Mouse (Mus musculus) lung, embryonic 15.5 days (tissue): ENCODE measurements around the gene Dcx. TPM values are rescaled to one million over a fixed set of nuclear protein-coding genes. Genes with fewer than 3 reads are reported as not detected.

Source experiments
- ATAC-seq: fragments of 200-750 bp; cut with Nextera tagmentation; 2 replicates; pipeline ENCODE4 v1.8.0; 2017; ENCODE audit warnings: moderate number of reproducible peaks, borderline replicate concordance; ENCODE audit not compliant: low FRiP score, low TSS enrichment; ENCODE audit errors: extremely low read depth
- H3K27ac ChIP-seq: fragments of 300-500 bp; sonication (generic); 2 replicates; pipeline ENCODE4 v1.5.1; 2015; ENCODE audit warnings: moderate library complexity, mild to moderate bottlenecking, inconsistent platforms
- H3K27me3 ChIP-seq: fragments of 300-500 bp; sonication (generic); 2 replicates; pipeline ENCODE4 v1.6.1; 2015; ENCODE audit warnings: inconsistent platforms
- H3K36me3 ChIP-seq: fragments of 300-500 bp; sonication (generic); 2 replicates; pipeline ENCODE4 v1.6.1; 2015; ENCODE audit warnings: inconsistent platforms
- H3K4me1 ChIP-seq: fragments of 300-500 bp; sonication (generic); 2 replicates; pipeline ENCODE4 v1.6.1; 2015; ENCODE audit warnings: inconsistent platforms
- H3K4me2 ChIP-seq: fragments of 300-500 bp; sonication (generic); 2 replicates; pipeline ENCODE4 v1.6.1; 2015; ENCODE audit warnings: inconsistent platforms, mild to moderate bottlenecking, moderate library complexity
- H3K4me3 ChIP-seq: fragments of 300-500 bp; sonication (generic); 2 replicates; pipeline ENCODE4 v1.5.1; 2015; ENCODE audit warnings: mild to moderate bottlenecking, inconsistent platforms
- H3K9ac ChIP-seq: fragments of 300-500 bp; sonication (generic); 2 replicates; pipeline ENCODE4 v1.6.1; 2015; ENCODE audit warnings: inconsistent platforms
- H3K9me3 ChIP-seq: fragments of 300-500 bp; sonication (generic); 2 replicates; pipeline ENCODE4 v1.6.1; 2016; ENCODE audit warnings: inconsistent platforms
- WGBS: fragments of 180-500 bp; shearing (Covaris S2); methylation state at CpG from one replicate; pipeline ENCODE4 v1.1.7; 2015; 5-methylcytosine and 5-hydroxymethylcytosine counted together
- polyA plus RNA-seq: library from polyadenylated mRNA; unstranded; fragments of >200 nt; fragmentation: Nextera tagmentation; extraction: Ambion mirVana; gene quantifications from 2 replicates; pipeline ENCODE4 v1.2.1, GENCODE M21; 2015

Dcx gene
- polyA plus RNA-seq: 2.5 TPM in 2 replicates

DNA sequence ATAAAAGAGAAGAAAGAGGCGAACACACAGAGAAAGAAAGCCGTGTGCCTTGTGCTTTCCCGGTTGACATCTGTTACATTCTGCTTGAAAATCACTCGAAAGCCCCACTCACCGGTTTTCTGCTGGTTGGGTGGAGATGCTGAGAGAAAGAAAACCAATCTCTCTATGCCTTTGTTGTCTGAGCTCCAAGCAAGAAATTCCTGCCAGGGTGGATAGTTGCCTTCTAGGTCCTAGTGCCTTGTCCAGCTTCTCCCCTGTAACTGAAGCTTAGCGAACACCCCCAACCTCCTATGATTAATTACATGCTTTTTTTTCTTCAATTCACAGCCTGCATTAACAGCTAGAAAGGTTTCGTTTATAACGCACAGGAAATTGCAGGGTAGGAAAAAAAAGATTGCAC lies at the start of gene Dcx:
Gene Dcx (minus strand): TSS at position 354 of the 400 bp plus-strand sequence.
- ATAC-seq: no peak
- H3K4me1 ChIP-seq: no peaks in the 10 kb centered on the region
- H3K36me3 ChIP-seq: no peaks in the 10 kb centered on the region
- no peaks in the 10 kb centered on the region for H3K9me3 ChIP-seq
- H3K9ac ChIP-seq: no peak within 1 kb of the TSS
- H3K27ac ChIP-seq: no peak within 1 kb of the TSS
- no peak within 1 kb of the TSS for H3K4me2 ChIP-seq
- 32% methylated on average over 8 of the region's 8 CpGs for WGBS
- H3K4me3 ChIP-seq: no peak within 1 kb of the TSS
- no peaks in the 10 kb centered on the region for H3K27me3 ChIP-seq

DNA sequence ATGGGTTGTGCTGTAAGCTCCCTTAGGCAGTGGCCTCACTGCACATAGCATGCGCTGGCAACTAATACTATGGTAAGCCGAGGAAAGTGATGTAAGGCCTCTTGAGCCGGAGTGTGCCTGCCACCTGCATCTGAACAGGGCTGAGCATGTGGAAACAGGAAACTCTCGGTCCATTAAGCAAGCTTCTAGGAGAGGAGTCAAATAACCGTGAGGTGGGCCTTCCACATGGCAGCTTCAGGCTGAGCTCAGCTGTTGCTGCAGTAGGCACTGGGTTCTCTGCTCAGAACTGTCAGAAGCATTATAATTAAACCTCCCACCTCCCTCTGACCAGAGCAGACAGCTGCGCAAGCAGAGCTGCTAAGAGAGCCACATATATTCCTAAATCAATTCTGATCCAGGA lies 33.1 kb upstream of the Dcx start:
- Histone ChIP-seq H3K4me1 (no peaks in the 10 kb centered on the region), H3K4me3 (no peak overlapping the region), H3K9me3 (no peaks in the 10 kb centered on the region), H3K4me2 (no peak overlapping the region), H3K27ac (no peak overlapping the region), H3K36me3 (no peaks in the 10 kb centered on the region), H3K9ac (no peak overlapping the region), H3K27me3 (no peaks in the 10 kb centered on the region)
- no peak for ATAC-seq
- WGBS: 50% methylated on average over 6 of the region's 6 CpGs

DNA sequence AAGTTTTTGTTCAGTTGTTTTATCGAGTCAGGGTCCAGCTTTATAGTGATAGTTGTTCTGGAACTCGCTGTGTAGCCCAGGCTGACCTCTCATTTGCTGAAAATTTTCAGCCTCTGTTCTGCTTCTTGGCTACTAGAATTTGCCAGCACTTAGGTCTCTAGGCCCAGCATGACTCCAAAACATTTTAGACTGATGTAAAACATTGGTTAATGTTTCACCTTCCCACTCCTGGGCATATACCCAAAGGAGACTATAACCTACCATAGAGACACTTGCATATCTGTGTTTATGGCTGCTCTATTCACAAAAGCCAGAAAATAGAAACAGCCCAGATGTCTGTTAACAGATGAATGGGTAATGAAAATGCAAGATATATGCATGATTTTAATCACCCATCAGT lies 560 bp upstream of the Dcx start:
- H3K9me3 ChIP-seq: no peaks in the 10 kb centered on the region
- no peaks in the 10 kb centered on the region for H3K27me3 ChIP-seq
- H3K9ac ChIP-seq: no peak overlapping the region
- ATAC-seq: no peak
- H3K4me2 ChIP-seq: no peak overlapping the region
- no peak overlapping the region for H3K27ac ChIP-seq
- no peaks in the 10 kb centered on the region for H3K4me1 ChIP-seq
- H3K4me3 ChIP-seq: no peak overlapping the region
- no peaks in the 10 kb centered on the region for H3K36me3 ChIP-seq
- WGBS: 61% methylated on average over 2 of the region's 2 CpGs

DNA sequence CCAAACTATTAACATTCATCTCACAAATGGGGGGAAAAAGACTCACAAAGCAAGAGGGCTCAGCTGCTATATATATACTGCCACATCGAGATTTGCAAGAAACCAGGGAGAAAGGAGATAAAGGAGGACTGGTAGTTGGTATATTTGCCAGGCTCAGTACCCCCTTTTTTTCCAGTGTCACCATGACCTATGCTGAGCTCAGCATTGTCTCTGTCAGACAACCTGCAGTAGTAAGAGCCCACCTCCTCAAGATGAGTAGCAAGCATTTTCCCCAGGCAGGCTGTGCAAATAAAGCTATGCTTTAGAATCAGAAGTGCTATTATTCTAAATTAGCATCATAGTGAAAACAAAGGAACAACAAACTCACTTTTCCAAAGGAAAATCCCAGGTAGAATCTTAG lies 581 bp downstream of the Dcx start:
- WGBS: 36% methylated on average over 1 of the region's 1 CpGs
- Histone ChIP-seq H3K4me3 (no peak overlapping the region), H3K36me3 (no peaks in the 10 kb centered on the region), H3K27ac (no peak overlapping the region), H3K27me3 (no peaks in the 10 kb centered on the region), H3K9ac (no peak overlapping the region), H3K9me3 (no peaks in the 10 kb centered on the region), H3K4me1 (no peaks in the 10 kb centered on the region), H3K4me2 (no peak overlapping the region)
- ATAC-seq: no peak

DNA sequence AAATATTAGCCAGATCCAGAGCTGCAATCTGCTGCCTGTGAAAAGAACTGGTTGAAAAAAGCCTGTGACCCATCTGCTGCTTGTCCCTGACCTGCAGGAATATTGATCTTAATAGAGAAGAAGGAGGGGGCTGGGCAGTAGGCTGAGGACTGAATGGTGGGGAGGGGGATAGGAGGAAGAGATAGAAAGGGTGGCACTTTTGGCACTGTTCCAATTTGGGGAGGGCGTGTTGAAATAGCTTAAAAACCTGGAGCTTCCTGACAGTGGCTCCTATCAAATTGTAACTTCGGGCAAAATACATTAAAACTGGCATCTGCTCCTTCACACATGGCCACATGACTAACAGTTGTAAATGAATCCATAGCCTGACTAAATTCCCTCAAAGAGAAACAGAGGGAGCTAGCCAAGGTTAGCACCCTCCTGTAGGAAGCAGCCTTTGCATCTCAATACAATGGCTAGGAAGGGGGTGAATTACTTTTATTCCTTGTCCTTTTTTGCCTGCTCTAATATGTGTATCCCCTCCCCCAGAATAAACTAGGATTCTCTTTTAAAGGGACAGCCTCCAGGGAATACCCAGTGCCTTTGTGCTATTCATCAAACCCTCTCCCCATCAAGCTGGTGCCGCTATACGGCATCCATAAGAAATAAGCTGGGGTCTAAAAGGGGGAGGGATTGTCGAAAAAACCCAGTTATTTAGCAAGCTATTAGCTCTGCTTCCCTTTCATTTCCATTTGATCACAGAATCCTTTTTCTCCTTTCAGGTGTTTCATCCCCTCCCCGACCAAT lies 1.5 kb downstream of the Dcx start:
- Histone ChIP-seq H3K9ac (no peak overlapping the region), H3K9me3 (no peaks in the 10 kb centered on the region), H3K27ac (no peak overlapping the region), H3K4me3 (no peak overlapping the region), H3K4me2 (no peak overlapping the region), H3K27me3 (no peaks in the 10 kb centered on the region), H3K4me1 (no peaks in the 10 kb centered on the region), H3K36me3 (no peaks in the 10 kb centered on the region)
- ATAC-seq: no peak
- 40% methylated on average over 6 of the region's 6 CpGs for WGBS

DNA sequence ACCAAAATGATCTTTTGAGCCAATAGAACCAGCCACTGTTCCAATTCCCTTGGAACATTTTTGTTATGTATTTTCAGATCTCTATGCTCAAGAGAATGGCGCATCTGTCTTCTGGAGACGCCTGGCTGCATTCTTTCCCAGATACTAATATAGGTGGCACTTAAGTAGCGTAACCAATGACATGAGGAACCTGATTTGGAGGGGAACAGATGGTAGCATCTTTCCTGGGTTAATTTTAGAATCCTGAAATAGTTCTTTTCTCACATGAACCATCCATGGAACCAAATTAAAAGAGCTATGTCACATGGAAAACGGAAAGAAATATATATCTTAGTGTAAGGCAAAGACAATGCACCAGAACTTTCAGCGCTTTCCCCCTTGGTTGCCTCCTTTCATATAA lies 11.0 kb downstream of the Dcx start:
- H3K9me3 ChIP-seq: no peaks in the 10 kb centered on the region
- H3K4me1 ChIP-seq: no peaks in the 10 kb centered on the region
- no peak overlapping the region for H3K4me3 ChIP-seq
- ATAC-seq: no peak
- WGBS: 89% methylated on average over 5 of the region's 5 CpGs
- H3K9ac ChIP-seq: no peak overlapping the region
- H3K4me2 ChIP-seq: no peak overlapping the region
- H3K36me3 ChIP-seq: no peaks in the 10 kb centered on the region
- no peak overlapping the region for H3K27ac ChIP-seq
- no peaks in the 10 kb centered on the region for H3K27me3 ChIP-seq

DNA sequence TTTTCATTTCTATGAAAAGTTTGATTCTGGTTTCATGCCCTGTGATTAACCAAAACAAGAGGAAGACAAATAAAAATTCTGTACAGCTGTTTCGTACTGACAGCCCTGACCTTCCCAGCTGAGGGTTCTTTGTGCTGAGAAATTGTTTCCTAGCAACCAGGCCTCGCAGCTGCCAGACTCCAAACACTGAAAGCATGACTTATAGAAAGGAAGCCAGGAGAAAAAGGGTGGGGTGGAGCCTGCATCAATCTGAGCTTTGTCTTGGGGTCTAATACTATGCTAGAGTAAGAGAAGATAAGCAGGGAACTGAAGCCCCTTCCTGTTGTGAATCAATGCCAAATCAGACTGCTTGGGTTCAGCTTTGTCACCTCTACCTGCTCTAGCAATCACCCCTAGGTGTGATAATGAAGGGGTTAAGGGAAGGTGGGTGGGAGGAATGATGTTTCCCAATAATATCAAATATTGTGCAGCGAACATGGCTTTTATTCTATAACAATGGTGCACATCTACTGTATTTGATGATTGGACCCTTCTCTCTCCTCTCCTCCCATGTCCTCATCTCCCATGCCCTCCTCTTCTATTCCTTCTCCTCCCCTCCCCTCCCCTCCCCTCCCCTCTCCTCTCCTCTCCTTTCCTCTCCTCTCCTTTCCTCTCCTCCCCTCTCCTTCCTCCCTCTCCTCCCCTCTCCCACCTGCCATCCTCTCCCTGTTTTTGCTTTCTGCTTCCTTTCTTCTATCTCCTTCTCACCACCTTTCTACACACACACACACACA lies 26.2 kb downstream of the Dcx start:
- WGBS: 35% methylated on average over 3 of the region's 3 CpGs
- ATAC-seq: peak; percentile 46; the same call in 1 of the 2 replicates
- Histone ChIP-seq H3K27ac (no peak overlapping the region), H3K4me3 (no peak overlapping the region), H3K27me3 (no peaks in the 10 kb centered on the region), H3K4me2 (no peak overlapping the region), H3K9ac (no peak overlapping the region), H3K4me1 (no peaks in the 10 kb centered on the region), H3K36me3 (no peaks in the 10 kb centered on the region), H3K9me3 (no peaks in the 10 kb centered on the region)

DNA sequence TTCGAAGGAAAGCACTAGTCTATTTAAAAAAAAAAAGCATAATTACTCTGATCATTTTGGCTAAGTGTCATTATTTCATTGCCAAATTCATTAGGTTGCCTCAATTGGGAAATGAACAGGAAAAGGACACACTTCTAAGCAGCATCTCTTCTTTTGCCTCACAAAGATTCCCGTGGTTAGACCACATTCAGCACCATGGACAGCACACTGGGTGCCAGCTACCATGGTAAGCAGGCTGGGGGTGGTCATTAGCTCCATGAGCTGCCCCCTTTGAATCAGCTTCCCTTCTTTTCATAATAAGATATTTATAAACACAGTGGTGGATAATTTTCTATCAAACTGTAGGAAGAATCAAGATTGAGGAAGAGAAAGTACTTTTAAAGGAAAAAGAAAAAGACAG lies 28.4 kb downstream of the Dcx start:
- WGBS: 16% methylated on average over 2 of the region's 2 CpGs
- Histone ChIP-seq H3K4me1 (no peaks in the 10 kb centered on the region), H3K4me2 (no peak overlapping the region), H3K27ac (no peak overlapping the region), H3K4me3 (no peak overlapping the region), H3K36me3 (no peaks in the 10 kb centered on the region), H3K9ac (no peak overlapping the region), H3K9me3 (no peaks in the 10 kb centered on the region), H3K27me3 (no peaks in the 10 kb centered on the region)
- no peak for ATAC-seq

DNA sequence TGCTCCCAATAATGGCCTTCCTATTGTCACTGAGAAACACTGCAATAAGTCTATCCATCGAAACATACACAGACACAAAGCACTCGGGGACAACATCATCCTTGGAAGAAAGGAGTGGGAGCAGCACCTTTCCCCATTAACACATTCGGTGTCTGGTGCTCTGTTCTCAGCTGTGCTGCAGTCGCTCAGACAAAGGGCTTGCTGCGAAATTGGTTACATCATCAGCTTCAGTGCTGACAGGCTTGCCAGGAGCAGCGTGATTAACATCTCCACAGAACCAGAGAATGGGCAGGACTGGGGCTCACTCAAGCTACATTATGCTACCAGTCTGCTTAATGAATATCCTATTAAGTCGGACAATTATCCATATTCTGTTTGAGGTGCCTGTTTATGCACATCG lies 30.8 kb downstream of the Dcx start:
- 51% methylated on average over 8 of the region's 8 CpGs for WGBS

DNA sequence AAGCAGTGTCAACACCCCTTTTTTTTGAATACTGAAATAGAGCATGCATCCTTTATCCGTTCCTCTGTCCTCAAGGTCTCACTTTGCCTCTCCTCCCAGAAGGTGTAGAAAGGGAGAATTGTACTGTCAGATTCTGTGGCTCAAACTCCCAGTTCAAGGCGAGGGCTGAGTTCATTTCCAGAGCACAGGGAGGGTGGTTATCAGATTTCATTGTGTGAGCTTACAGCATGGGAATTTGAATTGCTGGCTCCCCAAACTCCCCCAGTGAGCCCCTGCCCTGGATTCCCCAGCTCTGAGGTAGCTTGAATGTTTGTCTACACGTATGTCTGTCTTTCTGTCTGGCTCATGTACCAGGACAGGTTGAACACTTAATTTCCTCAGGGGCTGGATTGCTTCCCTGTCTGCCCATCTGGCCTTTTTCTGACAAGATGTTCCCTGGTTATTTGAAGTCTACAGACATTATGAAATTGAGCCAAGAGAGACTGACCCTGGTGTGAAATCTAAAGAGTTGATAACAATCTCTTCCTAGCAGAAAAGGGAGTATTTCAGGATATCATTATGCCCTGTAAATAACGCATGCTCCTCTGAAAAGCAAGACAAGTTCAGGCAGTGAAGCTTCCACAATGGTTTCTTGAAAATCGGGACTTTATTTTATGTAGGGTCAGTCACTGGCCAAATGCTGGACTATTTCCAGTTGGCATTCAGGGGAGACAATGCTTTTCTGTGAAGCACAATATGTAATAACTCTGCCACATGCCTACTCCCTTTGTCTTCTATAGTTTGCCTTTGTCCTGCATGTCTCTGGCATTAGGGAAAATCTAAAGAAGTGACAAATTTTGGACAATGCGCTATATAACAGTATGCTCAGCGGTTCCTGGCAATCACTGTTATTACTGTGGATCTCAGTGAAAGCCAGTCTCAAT lies 35.5 kb downstream of the Dcx start:
- no peaks in the 10 kb centered on the region for H3K36me3 ChIP-seq
- H3K4me3 ChIP-seq: no peak overlapping the region
- 59% methylated on average over 7 of the region's 7 CpGs for WGBS
- no peak overlapping the region for H3K27ac ChIP-seq
- H3K4me2 ChIP-seq: no peak overlapping the region
- no peak for ATAC-seq
- no peaks in the 10 kb centered on the region; the same call in 1 of the 2 replicates for H3K27me3 ChIP-seq
- no peaks in the 10 kb centered on the region for H3K4me1 ChIP-seq
- no peak overlapping the region for H3K9ac ChIP-seq
- no peaks in the 10 kb centered on the region for H3K9me3 ChIP-seq

More for the DNA sequence above, 30.8 kb downstream of the Dcx start:
- Histone ChIP-seq H3K4me2 (no peak overlapping the region), H3K4me3 (no peak overlapping the region), H3K27ac (no peak overlapping the region), H3K9ac (no peak overlapping the region), H3K27me3 (no peaks in the 10 kb centered on the region), H3K4me1 (no peaks in the 10 kb centered on the region), H3K36me3 (no peaks in the 10 kb centered on the region), H3K9me3 (no peaks in the 10 kb centered on the region)
- no peak for ATAC-seq

DNA sequence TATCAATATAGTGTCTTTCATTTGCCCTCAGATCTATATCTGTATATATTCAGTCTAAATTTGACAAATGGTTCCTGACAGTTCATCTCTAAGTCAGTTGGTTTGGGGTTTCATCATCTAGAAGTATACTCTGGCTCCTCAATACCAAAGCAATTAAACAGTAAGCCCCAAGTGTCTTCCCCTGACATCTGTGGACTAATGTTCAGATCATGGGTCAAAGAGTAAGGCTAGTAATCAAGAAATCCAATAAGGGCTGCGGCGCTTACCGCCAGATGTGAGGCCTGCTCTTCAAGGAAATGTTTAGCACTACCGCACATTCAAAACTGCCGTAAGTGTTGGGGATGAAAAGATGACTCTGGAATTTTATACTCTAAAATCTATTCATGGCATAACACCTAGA lies 36.2 kb downstream of the Dcx start:
- H3K4me2 ChIP-seq: no peak overlapping the region
- 78% methylated on average over 5 of the region's 5 CpGs for WGBS
- no peak overlapping the region for H3K27ac ChIP-seq
- H3K36me3 ChIP-seq: no peaks in the 10 kb centered on the region
- no peak overlapping the region for H3K9ac ChIP-seq
- ATAC-seq: no peak
- H3K9me3 ChIP-seq: no peaks in the 10 kb centered on the region
- no peak overlapping the region for H3K4me3 ChIP-seq
- no peaks in the 10 kb centered on the region for H3K4me1 ChIP-seq
- no peaks in the 10 kb centered on the region; the same call in 1 of the 2 replicates for H3K27me3 ChIP-seq
